ENCODE assay signal across 7 mouse cellular contexts in genomic region chr10:127641861-127642771, GRCm38 (mm10). TPM values are rescaled to one million over a fixed set of nuclear protein-coding genes. Genes with fewer than 3 reads are reported as not detected.
A peak's percentile ranks its signal among the peaks of the same experiment; 100 is the strongest.
DNase-seq lines count a peak whose midpoint lies in the region; ATAC-seq and TF ChIP-seq lines count a peak whose summit lies in the region.

No protein-coding gene starts in this region.

- H3K4me2 ChIP-seq in midbrain, embryonic 11.5 days = peak overlapping the region; percentile 42

- TF ChIP-seq CTCF in cortical plate, adult 2 months (IDR thresholded peaks at IDR 0.05; ENCODE audit: extremely low read depth, insufficient read depth, low read length) = peak; percentile 92

- ATAC-seq in inflammation-experienced regulatory T-cells, adult 6 months = peak; percentile 48
- ATAC-seq in midbrain, embryonic 11.5 days (ENCODE audit: low FRiP score) = peak; percentile 72

- H3K4me3 ChIP-seq in cortical plate, adult 2 months (ENCODE audit: insufficient read depth, low read length) = peak overlapping the region; percentile 48
- peak overlapping the region; percentile 55 for H3K4me3 ChIP-seq in limb, embryonic 10.5 days
- H3K4me3 ChIP-seq in midbrain, embryonic 11.5 days (ENCODE audit: low read depth, low read length) = peak overlapping the region; percentile 28; the same call in 1 of the 2 replicates

- no peaks in the 10 kb centered on the region for H3K4me1 ChIP-seq in cortical plate, adult 2 months (ENCODE audit: control insufficient read depth, insufficient read depth, low read length)
- peaks cover 29% of the 10 kb centered on the region for H3K4me1 ChIP-seq in limb, embryonic 10.5 days
- peaks cover 11% of the 10 kb centered on the region for H3K4me1 ChIP-seq in midbrain, embryonic 11.5 days (ENCODE audit: control insufficient read depth, insufficient read depth, low read length)

- intact Hi-C loops in gastrocnemius, postnatal 14 days (cut with DNase I; ENCODE audit: low total_unique reads) = loop anchor here (10.0 kb wide), 1 partner anchor 93 kb away; the partner anchor contains the start of gene Zbtb39

- no peak for TF ChIP-seq POLR2A in cortical plate, adult 2 months (IDR thresholded peaks at IDR 0.05; ENCODE audit: extremely low read depth, insufficient read depth, low read length)

- no peaks in the 10 kb centered on the region for H3K36me3 ChIP-seq in limb, embryonic 10.5 days
- no peaks in the 10 kb centered on the region for H3K36me3 ChIP-seq in midbrain, embryonic 11.5 days (ENCODE audit: control insufficient read depth, insufficient read depth, low read length)

- 9% methylated on average over 19 of the region's 19 CpGs for WGBS in limb, embryonic 10.5 days
- 10% methylated on average over 19 of the region's 19 CpGs for WGBS in midbrain, embryonic 11.5 days

- DNase-seq in adrenal gland, adult (ENCODE audit: inconsistent age in 2 of 2, low spot score in 1 of 2) = peak; percentile 90 to 97
- DNase-seq in gastrocnemius, postnatal 14 days = peak; percentile 90
- peak; percentile 91 for DNase-seq in limb, embryonic 10.5 days (ENCODE audit: low spot score)
- DNase-seq in midbrain, embryonic 11.5 days (ENCODE audit: low spot score, missing footprints) = peak; percentile 98
- DNase-seq in skeletal muscle tissue, adult 2 months (ENCODE audit: low read depth, low spot score) = peak; percentile 76

- H3K9me3 ChIP-seq in limb, embryonic 10.5 days (replicated peaks) = no peaks in the 10 kb centered on the region
- no peaks in the 10 kb centered on the region for H3K9me3 ChIP-seq in midbrain, embryonic 11.5 days (ENCODE audit: control insufficient read depth, low read length)

- peak overlapping the region; percentile 60 for H3K9ac ChIP-seq in midbrain, embryonic 11.5 days (ENCODE audit: low read length)

- H3K27me3 ChIP-seq in limb, embryonic 10.5 days (ENCODE audit: low read depth, poor library complexity, severe bottlenecking) = no peaks in the 10 kb centered on the region
- peaks cover 13% of the 10 kb centered on the region for H3K27me3 ChIP-seq in midbrain, embryonic 11.5 days (ENCODE audit: control insufficient read depth, insufficient read depth, low read length)

- peak overlapping the region; percentile 91 for H3K27ac ChIP-seq in cortical plate, adult 2 months (ENCODE audit: insufficient read depth, low read length)
- H3K27ac ChIP-seq in limb, embryonic 10.5 days = peak overlapping the region; percentile 85
- H3K27ac ChIP-seq in midbrain, embryonic 11.5 days (ENCODE audit: low read depth, low read length) = no peak overlapping the region

RNA-seq across cellular contexts. Expression of gene Stat6, which starts 0.7 kb away (rescaled TPM):
- polyA plus RNA-seq in cortical plate, adult 2 months (2012; rRNA removed) = 11.9 and 12.6 TPM in 2 replicates
- 10 to 100 TPM; 16.1 to 16.6 TPM for total RNA-seq in gastrocnemius, postnatal 14 days (2021)
- 100 to 1,000 TPM; 148 to 195 (median 176) TPM for polyA plus RNA-seq in inflammation-experienced regulatory T-cells, adult 6 months (2017; shearing (Covaris generic))
- polyA plus RNA-seq in limb, embryonic 10.5 days (2016; fragmentation: Nextera tagmentation; extraction: Ambion mirVana) = 8.4 and 9.7 TPM in 2 replicates
- polyA plus RNA-seq in midbrain, embryonic 11.5 days (2014; fragmentation: Nextera tagmentation; extraction: Ambion mirVana) = 5.7 and 6.9 TPM in 2 replicates

RNA-seq across cellular contexts. Expression of gene Lrp1, which starts 21.2 kb away (rescaled TPM):
- 294 and 309 TPM in 2 replicates for polyA plus RNA-seq in cortical plate, adult 2 months (2012; rRNA removed)
- total RNA-seq in gastrocnemius, postnatal 14 days (2021) = 100 to 1,000 TPM in 1 of 2 experiments, 10 to 100 TPM in 1; 73.8 to 101 TPM
- polyA plus RNA-seq in inflammation-experienced regulatory T-cells, adult 6 months (2017; shearing (Covaris generic)) = 1 to 10 TPM in 1 of 3 experiments, under 1 TPM in 1, not detected in 1; 0.04 to 1.4 TPM
- 48.6 and 67.8 TPM in 2 replicates for polyA plus RNA-seq in limb, embryonic 10.5 days (2016; fragmentation: Nextera tagmentation; extraction: Ambion mirVana)
- 52.2 and 58.8 TPM in 2 replicates for polyA plus RNA-seq in midbrain, embryonic 11.5 days (2014; fragmentation: Nextera tagmentation; extraction: Ambion mirVana)

RNA-seq across cellular contexts. Expression of gene Nemp1, which starts 24.6 kb away (rescaled TPM):
- 3.8 TPM in 2 replicates for polyA plus RNA-seq in cortical plate, adult 2 months (2012; rRNA removed)
- total RNA-seq in gastrocnemius, postnatal 14 days (2021) = 1 to 10 TPM; 2.3 to 2.7 TPM
- polyA plus RNA-seq in inflammation-experienced regulatory T-cells, adult 6 months (2017; shearing (Covaris generic)) = 1 to 10 TPM; 3.7 to 5.9 (median 5.7) TPM
- polyA plus RNA-seq in limb, embryonic 10.5 days (2016; fragmentation: Nextera tagmentation; extraction: Ambion mirVana) = 11.9 and 12.3 TPM in 2 replicates
- 10.0 and 10.9 TPM in 2 replicates for polyA plus RNA-seq in midbrain, embryonic 11.5 days (2014; fragmentation: Nextera tagmentation; extraction: Ambion mirVana)

RNA-seq across cellular contexts. Expression of gene Nab2, which starts 26.3 kb away (rescaled TPM):
- 35.3 and 40.3 TPM in 2 replicates for polyA plus RNA-seq in cortical plate, adult 2 months (2012; rRNA removed)
- total RNA-seq in gastrocnemius, postnatal 14 days (2021) = 1 to 10 TPM; 4.9 to 5.5 TPM
- 1 to 10 TPM; 7.5 to 9.5 (median 7.8) TPM for polyA plus RNA-seq in inflammation-experienced regulatory T-cells, adult 6 months (2017; shearing (Covaris generic))
- polyA plus RNA-seq in limb, embryonic 10.5 days (2016; fragmentation: Nextera tagmentation; extraction: Ambion mirVana) = 13.1 and 17.4 TPM in 2 replicates
- polyA plus RNA-seq in midbrain, embryonic 11.5 days (2014; fragmentation: Nextera tagmentation; extraction: Ambion mirVana) = 2.1 and 2.2 TPM in 2 replicates

Comparison
In these comparisons a context has a peak if more than half of its experiments do, and no peak if none do; other contexts are left out.
1. RNA of gene Stat6, which starts 0.7 kb away (polyA plus RNA-seq): 148 to 195 TPM in inflammation-experienced regulatory T-cells, adult 6 months; 11.9 to 12.6 TPM in cortical plate, adult 2 months, 8.4 to 9.7 TPM in limb, embryonic 10.5 days and 5.7 to 6.9 TPM in midbrain, embryonic 11.5 days; every median in the first group is over 10 times any median in the second.
2. RNA of gene Lrp1, which starts 21.2 kb away (polyA plus RNA-seq): 294 to 309 TPM in cortical plate, adult 2 months, 48.6 to 67.8 TPM in limb, embryonic 10.5 days and 52.2 to 58.8 TPM in midbrain, embryonic 11.5 days; 0.04 to 1.4 TPM in inflammation-experienced regulatory T-cells, adult 6 months; every median in the first group is over 10 times any median in the second.
3. Peak in every context shown above with its lines, with median percentiles within 50 percentile points of each other: DNase-seq and H3K4me3 ChIP-seq.